Mouse (Mus musculus): ENCODE data around the gene Ndufa13. TPM values are rescaled to one million over a fixed set of nuclear protein-coding genes. Genes with fewer than 3 reads are reported as not detected.

Ndufa13 gene
- polyA plus RNA-seq, 1 experiment, result 277 TPM

- no peak overlapping the region for H3ac ChIP-seq (ENCODE audit: control insufficient read depth, insufficient read length)
- no peaks in the 10 kb centered on the region for H3K27me3 ChIP-seq (ENCODE audit: control insufficient read depth, insufficient read depth, insufficient read length)
- no peaks in the 10 kb centered on the region for H3K79me2 ChIP-seq (ENCODE audit: control insufficient read depth, insufficient read depth)
- no peaks in the 10 kb centered on the region for H3K36me3 ChIP-seq (ENCODE audit: control insufficient read depth, insufficient read depth)
- H3K4me3 ChIP-seq, result no peak overlapping the region
- TF ChIP-seq MAX (IDR thresholded peaks at IDR 0.05; ENCODE audit: low read depth) (no peak), MYOD1 (IDR thresholded peaks at IDR 0.05; ENCODE audit: control insufficient read depth in 1 of 3, insufficient read length in 2 of 3, low read depth in 2 of 3) (peak in 2 of 3 experiments; percentile 78 to 93), MYOG (IDR thresholded peaks at IDR 0.05; ENCODE audit: control insufficient read depth in 1 of 3, insufficient read depth in 1 of 3, insufficient read length in 2 of 3, low read depth in 2 of 3) (peak; percentile 39 to 93 (median 77)), TCF3 (IDR thresholded peaks at IDR 0.05; ENCODE audit: insufficient read length, low read depth) (peak; percentile 37)
- peak overlapping the region; percentile 66 for H3K4me2 ChIP-seq (ENCODE audit: low read depth)
Observed at GRCm38 (mm10) chr8:69874654-69875053, 27.7 kb downstream of the Ndufa13 start.

GRCm38 (mm10) chr8:69874155-69874554 is 28.2 kb downstream of the Ndufa13 start:
- Histone ChIP-seq H3K36me3 (ENCODE audit: control insufficient read depth, insufficient read depth) (no peaks in the 10 kb centered on the region), H3K79me2 (ENCODE audit: control insufficient read depth, insufficient read depth) (no peaks in the 10 kb centered on the region), H3K4me2 (ENCODE audit: low read depth) (peak overlapping the region; percentile 66), H3ac (ENCODE audit: control insufficient read depth, insufficient read length) (no peak overlapping the region), H3K27me3 (ENCODE audit: control insufficient read depth, insufficient read depth, insufficient read length) (no peaks in the 10 kb centered on the region), H3K4me3 (no peak overlapping the region)
- TF ChIP-seq E2F4 (IDR thresholded peaks at IDR 0.05; ENCODE audit: insufficient read depth) (no peak), POLR2A (IDR thresholded peaks at IDR 0.05; ENCODE audit: insufficient read length, low read depth) (no peak), POLR2AphosphoS2 (IDR thresholded peaks at IDR 0.05; ENCODE audit: insufficient read length, low read depth) (no peak), TCF12 (IDR thresholded peaks at IDR 0.05; ENCODE audit: insufficient read depth, poor library complexity, severe bottlenecking) (no peak), TCF3 (IDR thresholded peaks at IDR 0.05; ENCODE audit: insufficient read length, low read depth) (no peak), REST (IDR thresholded peaks at IDR 0.05; ENCODE audit: insufficient read depth, insufficient read length) (no peak), USF1 (IDR thresholded peaks at IDR 0.05; ENCODE audit: low read depth) (no peak), SRF (IDR thresholded peaks at IDR 0.05; ENCODE audit: control insufficient read depth, insufficient read length, low read depth) (no peak), CEBPB (IDR thresholded peaks at IDR 0.05; ENCODE audit: insufficient read depth, poor library complexity, severe bottlenecking) (no peak), MYOD1 (IDR thresholded peaks at IDR 0.05; ENCODE audit: control insufficient read depth in 1 of 3, insufficient read length in 2 of 3, low read depth in 2 of 3) (no peak), MAX (IDR thresholded peaks at IDR 0.05; ENCODE audit: low read depth) (no peak)

- Histone ChIP-seq H3K4me3 (no peak overlapping the region), H3K27me3 (ENCODE audit: control insufficient read depth, insufficient read depth, insufficient read length) (no peaks in the 10 kb centered on the region), H3K4me2 (ENCODE audit: low read depth) (no peak overlapping the region), H3K79me2 (ENCODE audit: control insufficient read depth, insufficient read depth) (no peaks in the 10 kb centered on the region), H3ac (ENCODE audit: control insufficient read depth, insufficient read length) (no peak overlapping the region), H3K36me3 (ENCODE audit: control insufficient read depth, insufficient read depth) (no peaks in the 10 kb centered on the region)
- TF ChIP-seq REST (IDR thresholded peaks at IDR 0.05; ENCODE audit: insufficient read depth, insufficient read length), result no peak
- TF ChIP-seq TCF3 (IDR thresholded peaks at IDR 0.05; ENCODE audit: insufficient read length, low read depth), result no peak
- TF ChIP-seq MYOG (IDR thresholded peaks at IDR 0.05; ENCODE audit: control insufficient read depth in 1 of 3, insufficient read depth in 1 of 3, insufficient read length in 2 of 3, low read depth in 2 of 3), result no peak
- TF ChIP-seq POLR2AphosphoS2 (IDR thresholded peaks at IDR 0.05; ENCODE audit: insufficient read length, low read depth), result no peak
- TF ChIP-seq E2F4 (IDR thresholded peaks at IDR 0.05; ENCODE audit: insufficient read depth), result no peak
- TF ChIP-seq POLR2A (IDR thresholded peaks at IDR 0.05; ENCODE audit: insufficient read length, low read depth), result no peak
- TF ChIP-seq MAX (IDR thresholded peaks at IDR 0.05; ENCODE audit: low read depth), result no peak
- TF ChIP-seq TCF12 (IDR thresholded peaks at IDR 0.05; ENCODE audit: insufficient read depth, poor library complexity, severe bottlenecking), result no peak
- TF ChIP-seq CEBPB (IDR thresholded peaks at IDR 0.05; ENCODE audit: insufficient read depth, poor library complexity, severe bottlenecking), result no peak
- TF ChIP-seq SRF (IDR thresholded peaks at IDR 0.05; ENCODE audit: control insufficient read depth, insufficient read length, low read depth), result no peak
- TF ChIP-seq MYOD1 (IDR thresholded peaks at IDR 0.05; ENCODE audit: control insufficient read depth in 1 of 3, insufficient read length in 2 of 3, low read depth in 2 of 3), result no peak
Observed at GRCm38 (mm10) chr8:69870907-69871306, 31.5 kb downstream of the Ndufa13 start.

GRCm38 (mm10) chr8:69870003-69870765 is 32.2 kb downstream of the Ndufa13 start:
- H3K4me2 ChIP-seq (ENCODE audit: low read depth), result no peak overlapping the region
- H3ac ChIP-seq (ENCODE audit: control insufficient read depth, insufficient read length), result no peak overlapping the region
- H3K4me3 ChIP-seq, result no peak overlapping the region
- H3K27me3 ChIP-seq (ENCODE audit: control insufficient read depth, insufficient read depth, insufficient read length), result no peaks in the 10 kb centered on the region
- TF ChIP-seq POLR2A (IDR thresholded peaks at IDR 0.05; ENCODE audit: insufficient read length, low read depth), result no peak
- no peak for TF ChIP-seq E2F4 (IDR thresholded peaks at IDR 0.05; ENCODE audit: insufficient read depth)
- TF ChIP-seq REST (IDR thresholded peaks at IDR 0.05; ENCODE audit: insufficient read depth, insufficient read length), result no peak
- TF ChIP-seq TCF12 (IDR thresholded peaks at IDR 0.05; ENCODE audit: insufficient read depth, poor library complexity, severe bottlenecking), result no peak
- TF ChIP-seq SRF (IDR thresholded peaks at IDR 0.05; ENCODE audit: control insufficient read depth, insufficient read length, low read depth), result no peak
- TF ChIP-seq USF1 (IDR thresholded peaks at IDR 0.05; ENCODE audit: low read depth), result no peak
- TF ChIP-seq POLR2AphosphoS2 (IDR thresholded peaks at IDR 0.05; ENCODE audit: insufficient read length, low read depth), result no peak
- TF ChIP-seq MYOG (IDR thresholded peaks at IDR 0.05; ENCODE audit: control insufficient read depth in 1 of 3, insufficient read depth in 1 of 3, insufficient read length in 2 of 3, low read depth in 2 of 3), result no peak
- TF ChIP-seq MYOD1 (IDR thresholded peaks at IDR 0.05; ENCODE audit: control insufficient read depth in 1 of 3, insufficient read length in 2 of 3, low read depth in 2 of 3), result no peak
- TF ChIP-seq TCF3 (IDR thresholded peaks at IDR 0.05; ENCODE audit: insufficient read length, low read depth), result no peak
- TF ChIP-seq CEBPB (IDR thresholded peaks at IDR 0.05; ENCODE audit: insufficient read depth, poor library complexity, severe bottlenecking), result no peak
- no peak for TF ChIP-seq MAX (IDR thresholded peaks at IDR 0.05; ENCODE audit: low read depth)
- no peaks in the 10 kb centered on the region for H3K79me2 ChIP-seq (ENCODE audit: control insufficient read depth, insufficient read depth)
- no peaks in the 10 kb centered on the region for H3K36me3 ChIP-seq (ENCODE audit: control insufficient read depth, insufficient read depth)

Data from myocyte (in vitro differentiated cells).